Mouse (Mus musculus) cerebellum, postnatal 4 days (tissue): ENCODE results near the gene Rasd1.

Source experiments
- DNase-seq, 2 experiments: peaks; one replicate each; pipeline ENCODE4 v3.0.0; 2022; ENCODE audit warnings: low spot score in 2 of 2, mixed read lengths in 1 of 2

Gene Rasd1

GRCm38 (mm10) chr11:59964818-59965217 is at the start of gene Rasd1:
Rasd1 (minus strand) TSS chr11:59964944.
- DNase-seq, result peak in 1 of 2 experiments; percentile 48

GRCm38 (mm10) chr11:60011516-60011915 is 46.8 kb upstream of the Rasd1 start:
- no peak for DNase-seq

GRCm38 (mm10) chr11:60009451-60009850 is 44.7 kb upstream of the Rasd1 start:
- DNase-seq, result no peak

DNA sequence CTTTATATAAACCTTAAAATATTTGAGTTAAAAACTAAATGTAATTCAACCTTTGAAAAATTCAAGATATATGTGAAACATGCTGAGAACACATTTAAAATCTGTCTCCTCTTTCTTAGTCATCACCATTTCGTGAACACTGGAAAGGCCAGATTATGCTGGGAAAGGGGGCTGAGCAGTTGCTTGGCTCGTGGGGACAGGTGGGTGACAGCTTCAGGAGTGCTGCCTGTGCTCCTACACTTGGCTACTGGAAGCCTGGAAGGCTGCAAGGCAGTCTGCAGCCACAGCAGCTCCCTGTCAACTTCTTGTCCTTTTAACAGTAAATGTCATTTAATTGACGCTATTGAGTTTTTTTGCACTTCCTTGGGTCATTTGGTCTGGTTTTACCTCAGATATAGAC is 41.1 kb upstream of the Rasd1 start:
- DNase-seq, result no peak

- no peak for DNase-seq
Measured at GRCm38 (mm10) chr11:60004716-60005115, 40.0 kb upstream of the Rasd1 start.

DNA sequence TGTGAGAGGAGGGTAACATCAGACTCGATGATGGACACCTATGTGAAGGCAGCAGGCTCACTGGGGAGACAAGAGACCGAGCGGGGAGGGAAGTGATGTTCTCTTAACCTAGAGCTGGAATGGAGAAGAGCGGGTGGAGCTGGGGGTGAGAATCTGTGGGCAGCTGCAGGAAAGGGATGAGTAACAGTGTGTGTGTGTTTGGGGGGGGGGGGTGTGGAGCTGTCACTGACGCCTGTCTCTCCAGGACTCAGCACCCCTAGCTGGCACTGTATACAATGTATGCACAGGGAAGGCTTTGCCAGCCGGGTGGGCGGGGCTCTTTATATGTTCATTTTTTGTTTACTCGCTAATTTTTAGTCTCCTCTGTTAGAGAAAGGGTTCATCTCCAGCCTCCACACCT is 39.1 kb upstream of the Rasd1 start:
- DNase-seq, result no peak

DNA sequence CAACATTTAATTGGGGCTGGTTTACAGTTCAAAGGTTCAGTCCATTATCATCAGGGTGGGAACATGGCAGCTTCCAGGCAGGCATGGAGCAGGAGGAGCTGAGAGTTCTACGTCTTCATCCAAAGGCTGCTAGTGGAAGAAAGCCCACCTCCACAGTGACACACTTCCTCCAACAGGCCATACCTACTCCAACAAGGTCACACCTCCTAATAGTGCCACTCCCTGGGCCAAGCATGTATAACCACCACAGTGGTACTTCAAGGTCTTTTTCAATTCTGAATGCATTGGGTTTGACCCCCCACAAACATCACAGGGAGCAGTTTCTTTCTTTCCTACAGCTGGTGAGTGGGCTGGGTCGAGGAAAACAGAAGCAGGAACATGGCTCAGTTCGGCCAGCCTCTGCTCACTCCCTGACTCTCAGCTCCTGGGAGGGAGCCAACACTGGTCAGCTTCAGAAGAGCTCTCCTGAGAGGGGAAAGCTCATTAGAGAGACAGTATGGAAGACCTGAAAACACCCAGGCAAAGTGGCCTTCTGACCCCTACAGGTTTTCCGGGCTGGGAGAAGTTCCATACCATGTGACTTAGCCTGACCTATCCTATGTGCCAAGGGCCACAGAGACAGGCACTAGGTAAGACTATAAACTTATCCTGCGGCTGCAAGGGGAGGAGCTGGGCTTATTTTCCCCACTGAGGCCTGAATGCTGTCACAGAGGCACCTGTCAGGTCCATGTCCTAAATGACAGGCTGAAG is 36.7 kb upstream of the Rasd1 start:
- no peak for DNase-seq

- DNase-seq, result no peak
Measured at GRCm38 (mm10) chr11:59994318-59994717, 29.6 kb upstream of the Rasd1 start.

DNA sequence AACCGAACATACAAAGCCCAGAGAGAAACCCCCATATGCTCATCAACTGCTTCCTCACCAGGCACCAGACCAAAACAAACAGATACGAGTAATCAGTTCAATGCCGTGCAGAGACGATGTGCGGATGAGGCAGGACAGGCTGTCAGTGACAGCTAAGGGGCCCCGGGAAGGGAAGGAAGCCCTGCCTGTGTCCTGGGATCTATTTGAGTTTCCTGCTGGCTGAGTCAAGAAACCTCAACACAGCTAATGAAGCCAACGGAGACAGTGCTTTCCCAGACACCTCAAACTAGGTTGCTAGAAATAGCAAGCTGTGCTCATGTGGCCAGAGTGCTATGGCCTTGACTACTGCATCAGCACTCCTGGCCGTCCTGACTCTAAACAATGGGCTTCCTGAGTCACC is 26.6 kb upstream of the Rasd1 start:
- no peak for DNase-seq

GRCm38 (mm10) chr11:59989406-59989805 is 24.7 kb upstream of the Rasd1 start:
- no peak for DNase-seq

DNA sequence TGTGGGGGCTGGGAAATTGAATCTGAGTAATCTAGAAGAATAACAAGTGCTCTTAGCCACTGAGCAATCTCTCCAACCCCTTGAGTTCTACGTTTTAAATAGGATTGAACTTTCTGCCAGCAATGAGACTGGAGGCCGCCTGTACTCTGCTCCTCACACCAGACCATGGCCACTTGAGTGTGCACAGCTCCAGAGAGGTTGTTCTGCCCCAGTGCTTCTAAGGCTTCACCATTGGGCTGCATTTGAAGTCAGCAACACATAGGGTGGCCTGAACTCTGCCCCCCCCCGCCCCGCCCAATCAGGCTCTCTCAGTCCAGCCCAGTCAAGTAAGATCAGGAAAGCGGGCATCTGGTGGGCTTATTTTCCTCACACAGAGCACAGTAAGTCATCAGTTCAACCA is 13.1 kb upstream of the Rasd1 start:
- DNase-seq, result no peak

DNA sequence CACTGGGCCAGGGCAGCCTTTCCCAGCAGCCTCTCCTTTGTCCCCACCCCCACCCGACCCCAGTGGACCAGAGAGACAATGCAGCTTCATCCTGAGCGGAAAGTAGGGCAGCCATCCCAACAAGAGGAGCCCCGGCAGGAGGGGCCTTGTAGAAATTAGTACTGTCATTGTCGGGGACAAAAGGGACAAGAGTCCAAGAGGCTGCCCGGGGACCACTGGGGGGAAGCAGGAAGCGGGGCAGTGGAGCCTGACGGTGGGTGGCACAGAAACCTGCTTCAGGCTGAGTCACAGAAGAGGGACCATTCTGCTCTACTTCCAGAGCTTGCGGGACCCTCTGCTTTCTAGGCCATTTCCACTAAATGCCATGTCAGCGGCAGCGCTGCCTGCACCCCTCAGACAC is 10.5 kb upstream of the Rasd1 start:
- no peak for DNase-seq

GRCm38 (mm10) chr11:59973389-59973788 is 8.6 kb upstream of the Rasd1 start:
- DNase-seq, result no peak

DNA sequence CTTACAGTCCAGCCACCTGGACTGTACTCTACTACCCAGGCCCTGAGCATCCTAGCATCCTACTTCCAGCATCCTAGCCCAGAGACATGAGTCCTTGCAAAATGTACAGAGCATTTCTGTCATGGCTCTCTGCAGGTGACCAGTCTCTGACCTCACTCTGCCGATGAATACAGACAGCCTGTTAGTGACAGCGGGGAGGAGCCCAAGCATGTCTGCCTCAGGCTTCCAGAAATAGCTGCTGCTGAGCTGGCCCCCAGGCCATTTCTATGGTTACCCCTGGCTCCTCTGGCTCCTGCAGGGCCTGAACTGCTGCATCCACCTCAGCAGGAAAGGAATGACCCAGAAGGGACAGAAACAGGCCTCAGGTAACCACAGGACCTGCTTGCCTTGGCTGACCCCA is 6.9 kb upstream of the Rasd1 start:
- DNase-seq, result no peak

- DNase-seq, result no peak
Measured at GRCm38 (mm10) chr11:59970780-59971179, 6.0 kb upstream of the Rasd1 start.

DNA sequence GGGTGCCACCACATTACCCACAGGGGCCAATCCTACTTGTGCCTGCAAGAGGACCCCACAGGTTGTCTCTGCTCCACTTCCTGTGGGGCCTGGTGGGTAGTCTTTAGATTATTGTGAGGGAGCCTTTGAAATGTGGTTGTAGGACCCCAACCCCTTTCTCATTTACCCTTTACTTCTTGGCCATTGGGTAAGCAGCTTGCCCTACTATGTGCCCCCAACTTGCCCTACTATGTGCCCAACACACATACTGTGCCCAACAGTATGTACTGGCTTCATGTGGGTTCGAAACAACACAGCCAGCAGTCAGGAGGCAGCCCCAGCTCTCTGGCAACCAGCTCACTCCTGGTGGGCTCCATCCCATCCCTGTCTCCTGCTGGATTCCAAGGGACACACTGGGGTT is 3.0 kb upstream of the Rasd1 start:
- DNase-seq, result no peak

DNA sequence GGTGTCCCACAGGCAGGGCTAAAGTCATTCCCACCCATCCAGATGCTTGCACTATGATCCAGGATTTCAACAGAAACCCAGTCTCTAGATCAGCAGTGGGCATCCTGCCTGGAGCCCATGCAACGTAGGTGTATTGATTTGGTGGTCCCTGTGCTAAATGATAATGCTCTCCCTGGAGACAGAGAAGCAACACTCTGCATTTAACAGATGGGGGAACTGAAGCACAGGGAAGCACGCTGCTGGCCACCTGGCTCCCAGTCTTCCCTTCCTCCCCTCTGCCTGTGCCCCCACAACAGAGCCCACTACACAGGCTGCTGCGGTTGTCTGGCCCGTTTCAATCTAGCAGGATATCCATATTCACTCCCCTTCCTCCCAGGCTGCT is 1.3 kb upstream of the Rasd1 start:
- DNase-seq, result no peak

GRCm38 (mm10) chr11:59965227-59966101 is 720 bp upstream of the Rasd1 start:
- DNase-seq, result peak; percentile 57 to 83

DNA sequence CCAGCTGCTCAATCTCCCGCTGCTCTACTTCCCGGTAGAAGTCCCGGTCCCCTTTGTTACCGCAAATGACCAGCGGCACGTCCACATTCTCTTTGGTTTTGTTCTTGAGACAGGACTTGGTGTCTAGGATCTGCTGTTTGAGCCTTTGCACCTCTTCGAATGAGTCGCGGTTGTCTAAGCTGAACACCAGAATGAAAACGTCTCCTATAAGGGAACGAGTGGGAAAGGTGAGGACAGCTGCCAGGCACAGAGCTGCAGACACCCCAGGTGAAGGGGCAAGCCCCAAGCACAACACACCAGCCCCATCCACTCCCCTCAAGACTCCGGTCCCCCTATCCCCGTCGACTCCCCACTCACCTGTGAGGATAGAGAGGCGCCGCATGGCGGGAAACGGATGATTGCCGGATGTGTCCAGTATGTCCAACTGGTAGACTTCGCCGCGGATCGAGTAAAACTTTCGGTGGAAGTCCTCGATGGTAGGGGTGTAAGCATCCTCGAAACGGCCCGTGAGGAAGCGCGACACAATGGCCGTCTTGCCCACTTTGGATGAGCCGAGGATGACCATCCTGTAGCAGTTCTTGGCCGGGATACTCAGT is 483 bp downstream of the Rasd1 start:
- DNase-seq, result peak in 1 of 2 experiments; percentile 20

GRCm38 (mm10) chr11:59963364-59964162 is 1.2 kb downstream of the Rasd1 start:
- no peak for DNase-seq

DNA sequence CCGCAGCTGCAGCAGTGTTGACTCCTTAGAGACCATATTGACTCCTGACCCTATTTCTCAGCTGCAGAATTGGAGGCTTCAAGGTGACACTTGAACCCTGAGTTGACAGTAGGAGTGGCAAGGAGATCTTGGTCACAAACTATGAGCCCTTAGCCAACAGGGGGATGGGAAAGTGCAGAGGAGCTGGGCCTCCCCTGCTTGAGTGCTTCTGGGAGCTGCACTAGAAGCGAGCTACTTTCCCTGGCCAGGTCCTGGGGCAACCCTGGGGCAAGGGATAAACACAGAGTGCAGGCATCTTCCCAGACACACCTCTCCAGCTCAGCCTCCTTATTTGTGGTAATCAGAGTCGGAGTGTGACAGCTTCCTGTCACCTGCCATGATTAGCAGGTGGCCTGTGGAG is 2.2 kb downstream of the Rasd1 start:
- DNase-seq, result no peak

DNA sequence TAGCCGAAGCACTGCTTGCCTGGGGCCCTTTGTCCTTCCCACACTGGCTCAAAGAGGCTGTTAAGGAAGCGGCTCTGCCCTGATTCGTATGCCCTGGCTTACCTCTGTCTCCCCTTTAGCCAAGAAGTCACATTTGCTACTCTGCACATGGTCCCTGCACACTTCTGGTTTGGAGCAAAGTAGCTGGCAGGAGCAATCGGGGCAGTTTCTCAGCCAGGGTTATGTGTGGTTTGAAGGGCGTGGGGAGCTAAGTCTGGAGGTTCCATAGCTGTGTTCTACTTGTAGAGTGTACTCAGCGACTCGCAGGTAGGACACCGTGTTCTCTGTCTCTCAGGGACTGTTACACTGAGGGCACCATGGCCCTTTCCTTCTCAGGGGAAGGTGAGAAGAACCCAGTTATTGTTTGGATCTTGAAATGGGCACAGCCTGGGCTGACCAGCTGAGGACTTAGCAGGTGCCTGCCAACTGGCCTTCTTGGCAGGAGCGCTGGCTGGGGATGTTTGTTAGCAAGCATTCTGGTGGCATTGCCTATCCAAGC is 3.3 kb downstream of the Rasd1 start:
- DNase-seq, result no peak
